Mouse (Mus musculus) midbrain, embryonic 16.5 days (tissue): ENCODE data around the gene Hacd4. TPM values are rescaled to one million over a fixed set of nuclear protein-coding genes. Genes with fewer than 3 reads are reported as not detected.

Experiments
- ATAC-seq: fragments of 200-750 bp; cut with Nextera tagmentation; 2 replicates; pipeline ENCODE4 v1.8.0; 2017; ENCODE audit warnings: moderate TSS enrichment
- H3K27ac ChIP-seq: fragments of 300-500 bp; sonication (generic); 2 replicates; pipeline ENCODE4 v1.5.1; 2014; ENCODE audit warnings: mild to moderate bottlenecking, low read length, mixed read lengths
- H3K27me3 ChIP-seq: fragments of 300-500 bp; sonication (generic); 2 replicates; pipeline ENCODE4 v1.6.1; 2014; ENCODE audit warnings: low read depth, low read length, mixed read lengths; ENCODE audit not compliant: control insufficient read depth, insufficient read depth
- H3K36me3 ChIP-seq: fragments of 300-500 bp; sonication (generic); 2 replicates; pipeline ENCODE4 v1.6.1; 2014; ENCODE audit warnings: mild to moderate bottlenecking, low read length, moderate library complexity, mixed read lengths; ENCODE audit not compliant: control insufficient read depth, insufficient read depth
- H3K4me1 ChIP-seq: fragments of 300-500 bp; sonication (generic); 2 replicates; pipeline ENCODE4 v1.6.1; 2014; ENCODE audit warnings: mild to moderate bottlenecking, low read length, mixed read lengths; ENCODE audit not compliant: control insufficient read depth, insufficient read depth
- H3K4me2 ChIP-seq: fragments of 300-500 bp; sonication (generic); 2 replicates; pipeline ENCODE4 v1.6.1; 2014; ENCODE audit warnings: mild to moderate bottlenecking, low read length, mixed read lengths
- H3K4me3 ChIP-seq: fragments of 300-500 bp; sonication (generic); 2 replicates; pipeline ENCODE4 v1.5.1; 2014; ENCODE audit warnings: low read depth, mild to moderate bottlenecking, low read length, moderate library complexity, mixed read lengths
- H3K9ac ChIP-seq: fragments of 300-500 bp; sonication (generic); 2 replicates; pipeline ENCODE4 v1.6.1; 2014; ENCODE audit warnings: low read depth, low read length, mixed read lengths
- H3K9me3 ChIP-seq: fragments of 300-500 bp; sonication (generic); replicated peaks from 2 replicates; pipeline ENCODE4 v1.6.1; 2014; ENCODE audit warnings: mild to moderate bottlenecking, low read length, mixed read lengths; ENCODE audit not compliant: control insufficient read depth, poor library complexity, severe bottlenecking
- WGBS: fragments of 180-500 bp; shearing (Covaris S2); extraction: QIAGEN DNeasy Blood & Tissue Kit; methylation state at CpG from one replicate; pipeline ENCODE4 v1.1.7; 2014; 5-methylcytosine and 5-hydroxymethylcytosine counted together
- polyA plus RNA-seq: library from polyadenylated mRNA; unstranded; fragments of >200 nt; fragmentation: Nextera tagmentation; extraction: Ambion mirVana; gene quantifications from 2 replicates; pipeline ENCODE4 v1.2.1, GENCODE M21; 2015

Gene Hacd4
- polyA plus RNA-seq, 1 experiment from 2014 or later, result 3.8 TPM

GRCm38 (mm10) chr4:88390036-88390435 lies 48.7 kb downstream of the Hacd4 start:
- 96% methylated on average over 1 of the region's 1 CpGs for WGBS
- Histone ChIP-seq H3K27me3 (no peaks in the 10 kb centered on the region), H3K4me2 (no peak overlapping the region), H3K9ac (no peak overlapping the region), H3K27ac (no peak overlapping the region), H3K36me3 (peaks cover 12% of the 10 kb centered on the region), H3K4me3 (no peak overlapping the region), H3K9me3 (no peaks in the 10 kb centered on the region), H3K4me1 (no peaks in the 10 kb centered on the region)
- ATAC-seq, result no peak

GRCm38 (mm10) chr4:88372293-88373224 lies 66.2 kb downstream of the Hacd4 start:
- Histone ChIP-seq H3K27me3 (no peaks in the 10 kb centered on the region), H3K27ac (peak overlapping the region; percentile 68), H3K4me3 (no peak overlapping the region), H3K4me2 (0 out of 2 replicates have a peak overlapping the region, but pooled peaks have one; percentile 14), H3K9me3 (no peaks in the 10 kb centered on the region), H3K9ac (0 out of 2 replicates have a peak overlapping the region, but pooled peaks have one; percentile 25), H3K36me3 (no peaks in the 10 kb centered on the region), H3K4me1 (peaks cover 5% of the 10 kb centered on the region; the same call in 1 of the 2 replicates)
- WGBS, result 41% methylated on average over 18 of the region's 18 CpGs
- peak; percentile 84 for ATAC-seq

GRCm38 (mm10) chr4:88370819-88371218 lies 67.9 kb downstream of the Hacd4 start:
- WGBS, result 78% methylated on average over 8 of the region's 8 CpGs
- peaks cover 5% of the 10 kb centered on the region; the same call in 1 of the 2 replicates for H3K4me1 ChIP-seq
- H3K36me3 ChIP-seq, result no peaks in the 10 kb centered on the region
- H3K4me3 ChIP-seq, result no peak overlapping the region
- no peak overlapping the region for H3K4me2 ChIP-seq
- H3K9ac ChIP-seq, result no peak overlapping the region
- H3K9me3 ChIP-seq, result no peaks in the 10 kb centered on the region
- H3K27ac ChIP-seq, result no peak overlapping the region
- no peak for ATAC-seq
- H3K27me3 ChIP-seq, result no peaks in the 10 kb centered on the region

GRCm38 (mm10) chr4:88369951-88370350 lies 68.8 kb downstream of the Hacd4 start:
- 92% methylated on average over 6 of the region's 6 CpGs for WGBS
- Histone ChIP-seq H3K27ac (no peak overlapping the region), H3K4me3 (no peak overlapping the region), H3K27me3 (no peaks in the 10 kb centered on the region), H3K4me2 (no peak overlapping the region), H3K36me3 (no peaks in the 10 kb centered on the region), H3K9me3 (no peaks in the 10 kb centered on the region), H3K4me1 (peaks cover 5% of the 10 kb centered on the region; the same call in 1 of the 2 replicates), H3K9ac (no peak overlapping the region)
- ATAC-seq, result no peak

- Histone ChIP-seq H3K9ac (no peak overlapping the region), H3K36me3 (peaks cover 4% of the 10 kb centered on the region; the same call in 1 of the 2 replicates), H3K4me2 (no peak overlapping the region), H3K4me1 (no peaks in the 10 kb centered on the region), H3K27ac (no peak overlapping the region), H3K4me3 (no peak overlapping the region), H3K9me3 (no peaks in the 10 kb centered on the region), H3K27me3 (no peaks in the 10 kb centered on the region)
- 89% methylated on average over 3 of the region's 3 CpGs for WGBS
- ATAC-seq, result no peak
Observed at GRCm38 (mm10) chr4:88357431-88357830, 81.3 kb downstream of the Hacd4 start.

GRCm38 (mm10) chr4:88356652-88357051 lies 82.1 kb downstream of the Hacd4 start:
- H3K9ac ChIP-seq, result no peak overlapping the region
- ATAC-seq, result no peak
- WGBS, result 78% methylated on average over 2 of the region's 2 CpGs

GRCm38 (mm10) chr4:88350910-88351309 lies 87.8 kb downstream of the Hacd4 start:
- H3K36me3 ChIP-seq, result no peaks in the 10 kb centered on the region
- under 1% methylated on average over 4 of the region's 4 CpGs for WGBS
- no peak overlapping the region for H3K27ac ChIP-seq
- H3K27me3 ChIP-seq, result no peaks in the 10 kb centered on the region; the same call in 1 of the 2 replicates
- no peak overlapping the region for H3K4me3 ChIP-seq
- peak; percentile 89 for ATAC-seq
- H3K4me1 ChIP-seq, result peaks cover 7% of the 10 kb centered on the region; the same call in 1 of the 2 replicates
- no peak overlapping the region for H3K9ac ChIP-seq
- no peaks in the 10 kb centered on the region for H3K9me3 ChIP-seq
- H3K4me2 ChIP-seq, result no peak overlapping the region

More at GRCm38 (mm10) chr4:88356652-88357051, 82.1 kb downstream of the Hacd4 start:
- Histone ChIP-seq H3K36me3 (peaks cover 4% of the 10 kb centered on the region; the same call in 1 of the 2 replicates), H3K27ac (no peak overlapping the region), H3K4me2 (no peak overlapping the region), H3K27me3 (no peaks in the 10 kb centered on the region), H3K4me1 (no peaks in the 10 kb centered on the region), H3K9me3 (no peaks in the 10 kb centered on the region), H3K4me3 (no peak overlapping the region)
